ENCODE assay signal across 9 mouse cellular contexts in the genomic region with DNA sequence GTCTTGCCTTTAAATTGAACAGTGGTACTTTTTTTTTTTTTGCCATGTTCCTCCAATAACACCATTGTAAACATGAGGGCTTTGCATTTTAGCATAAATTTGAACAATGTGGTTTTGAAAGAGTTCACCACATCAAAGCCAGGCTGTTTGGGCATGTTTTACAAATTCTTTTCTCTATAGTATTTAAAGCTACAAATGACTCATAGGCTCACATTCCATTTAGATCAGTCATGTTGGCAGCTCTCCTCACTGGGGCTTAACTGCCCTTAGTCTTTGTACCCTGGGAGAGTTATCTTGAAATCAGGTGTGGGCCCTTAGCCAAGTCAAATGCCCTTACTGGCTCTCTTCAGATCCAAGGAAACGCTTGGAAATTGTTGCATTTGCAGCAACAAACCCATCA.
A peak's percentile ranks its signal among the peaks of the same experiment; 100 is the strongest.
DNase-seq lines count a peak whose midpoint lies in the region; ATAC-seq and TF ChIP-seq lines count a peak whose summit lies in the region.
"Had no signal": no experiment of that assay in that cellular context is flagged by ENCODE, and none has a peak within 500 bp of the region (broad histone marks: within the 10 kb centered on the region; RNA-seq: fewer than 3 reads in every experiment).

No protein-coding gene starts in this region.

- ATAC-seq in heart, embryonic 12.5 days (ENCODE audit: insufficient number of reproducible peaks, low FRiP score), result no peak

- H3K27ac ChIP-seq in heart, embryonic 12.5 days (ENCODE audit: poor library complexity, severe bottlenecking), result peak overlapping the region; percentile 36; the same call in 1 of the 2 replicates
- H3K27ac ChIP-seq in heart, adult 2 months, result no peak overlapping the region

- whole genome bisulfite sequencing in heart, embryonic 12.5 days, result 23% methylated on average over 1 of the region's 1 CpGs
- 34% methylated on average over 1 of the region's 1 CpGs for WGBS in heart, adult 2 months

- no peaks in the 10 kb centered on the region for H3K36me3 ChIP-seq in heart, embryonic 12.5 days
- no peaks in the 10 kb centered on the region for H3K36me3 ChIP-seq in heart, adult 2 months (ENCODE audit: control insufficient read depth, insufficient read depth, low read length)

- no peak overlapping the region for H3K4me2 ChIP-seq in heart, embryonic 12.5 days

- H3K4me3 ChIP-seq in heart, embryonic 12.5 days, result no peak overlapping the region
- no peak overlapping the region for H3K4me3 ChIP-seq in heart, adult 2 months

- TF ChIP-seq CTCF in heart, adult 2 months (IDR thresholded peaks at IDR 0.05), result no peak

- H3K79me2 ChIP-seq in heart, adult 2 months (replicated peaks; ENCODE audit: control insufficient read depth, insufficient read depth, low read length), result no peaks in the 10 kb centered on the region

- no peaks in the 10 kb centered on the region; the same call in 1 of the 2 replicates for H3K27me3 ChIP-seq in heart, embryonic 12.5 days (replicated peaks)
- no peaks in the 10 kb centered on the region for H3K27me3 ChIP-seq in heart, adult 2 months (ENCODE audit: control insufficient read depth, insufficient read depth, low read length)

- no peaks in the 10 kb centered on the region for H3K9me3 ChIP-seq in heart, embryonic 12.5 days (replicated peaks)

- intact Hi-C loops in heart, adult 2 months (cut with DNase I), result no loop called here

- peaks cover 19% of the 10 kb centered on the region for H3K4me1 ChIP-seq in heart, embryonic 12.5 days (replicated peaks)
- H3K4me1 ChIP-seq in heart, adult 2 months (ENCODE audit: control insufficient read depth, insufficient read depth, low read length), result no peaks in the 10 kb centered on the region

- no peak for TF ChIP-seq POLR2A in heart, adult 2 months (IDR thresholded peaks at IDR 0.05; ENCODE audit: insufficient read depth, low read depth, low read length)

- TF ChIP-seq EP300 in heart, adult 2 months (IDR thresholded peaks at IDR 0.05; ENCODE audit: insufficient read depth, low read depth, low read length), result no peak

- DNase-seq in heart, adult 2 months, result no peak
- DNase-seq in CD4-positive helper T cell, adult 2 months (ENCODE audit: low read depth, low spot score), result peak; percentile 52
- peak; percentile 70 for DNase-seq in gonadal fat pad, adult 2 months (ENCODE audit: low read depth)
- DNase-seq in lung, adult 18-20 months, result peak; percentile 74 to 85
- no peak for DNase-seq in cerebellum, adult 11 months
- no peak for DNase-seq in right cerebral cortex, postnatal 36 days (ENCODE audit: low spot score in 2 of 2)
- no peak for DNase-seq in frontal cortex, postnatal 14 days (ENCODE audit: low spot score in 2 of 2)
- DNase-seq: cerebellum, adult 18-20 months had no signal

- H3K9ac ChIP-seq in heart, embryonic 12.5 days, result no peak overlapping the region
- H3K9ac ChIP-seq in heart, adult 2 months (ENCODE audit: low read depth, low read length), result no peak overlapping the region

Comparison
In these comparisons a context has a peak if more than half of its experiments do, and no peak if none do; other contexts are left out.
1. DNase-seq: peak in CD4-positive helper T cell, adult 2 months (single experiment), gonadal fat pad, adult 2 months (single experiment) and lung, adult 18-20 months (2 of 2); none in heart, adult 2 months (0 of 2), cerebellum, adult 11 months (single experiment), right cerebral cortex, postnatal 36 days (0 of 2) and frontal cortex, postnatal 14 days (0 of 2).